Comparison of ENCODE assay signal across 7 mouse cellular contexts in genomic region chr11:102739278-102739966, GRCm38 (mm10). TPM values are rescaled to one million over a fixed set of nuclear protein-coding genes. Genes with fewer than 3 reads are reported as not detected.
A peak's percentile ranks its signal among the peaks of the same experiment; 100 is the strongest.
DNase-seq lines count a peak whose midpoint lies in the region; ATAC-seq and TF ChIP-seq lines count a peak whose summit lies in the region.

No protein-coding gene starts in this region.

- no peak overlapping the region for H3K9ac ChIP-seq in ES-Bruce4 (ENCODE audit: low read depth, poor library complexity, severe bottlenecking)
- H3K9ac ChIP-seq in embryonic facial prominence, embryonic 15.5 days: peak overlapping the region; percentile 13; the same call in 1 of the 2 replicates
- peak overlapping the region; percentile 8 for H3K9ac ChIP-seq in hindbrain, embryonic 15.5 days

- no peak for TF ChIP-seq EP300 in ES-Bruce4 (IDR thresholded peaks at IDR 0.05; ENCODE audit: insufficient read depth, low read depth, low read length)

- TF ChIP-seq CTCF in ES-Bruce4 (IDR thresholded peaks at IDR 0.05; ENCODE audit: low read depth, low read length): peak; percentile 52
- TF ChIP-seq CTCF in bone marrow, adult 2 months (IDR thresholded peaks at IDR 0.05; ENCODE audit: control insufficient read depth, insufficient read depth, low read length): peak; percentile 36; the same call in 1 of the 2 replicates
- peak; percentile 77 for TF ChIP-seq CTCF in left cerebral cortex, adult 2 months (IDR thresholded peaks at IDR 0.05)

- TF ChIP-seq POLR2A in ES-Bruce4 (IDR thresholded peaks at IDR 0.05; ENCODE audit: insufficient read depth, low read length): no peak
- TF ChIP-seq POLR2A in bone marrow, adult 2 months (IDR thresholded peaks at IDR 0.05; ENCODE audit: borderline replicate concordance, control insufficient read depth, low read depth, low read length): no peak

- H3K9me3 ChIP-seq in ES-Bruce4 (replicated peaks; ENCODE audit: control insufficient read depth, insufficient read depth, low read length, poor library complexity, severe bottlenecking): no peaks in the 10 kb centered on the region
- no peaks in the 10 kb centered on the region for H3K9me3 ChIP-seq in embryonic facial prominence, embryonic 15.5 days (replicated peaks)
- no peaks in the 10 kb centered on the region for H3K9me3 ChIP-seq in hindbrain, embryonic 15.5 days
- peaks cover 9% of the 10 kb centered on the region for H3K9me3 ChIP-seq in megakaryocyte, embryonic 14.5 days

- DNase-seq in left cerebral cortex, adult 2 months (ENCODE audit: extremely low spot score in 1 of 2, low spot score in 2 of 2): peak; percentile 66 to 70
- peak; percentile 63 for DNase-seq in right cerebral cortex, postnatal 25 days

- intact Hi-C loops in left cerebral cortex, adult 2 months (cut with DNase I): loop anchor here (1.0 kb wide), 1 partner anchor 125 kb away; no protein-coding TSS in a partner anchor

- WGBS in bone marrow, adult 2 months: 14% methylated on average over 20 of the region's 20 CpGs
- 7% methylated on average over 20 of the region's 20 CpGs for WGBS in embryonic facial prominence, embryonic 15.5 days
- 4% methylated on average over 20 of the region's 20 CpGs for WGBS in hindbrain, embryonic 15.5 days

- H3K4me3 ChIP-seq in ES-Bruce4 (ENCODE audit: low read depth, low read length): peak overlapping the region; percentile 12; the same call in 1 of the 2 replicates
- no peak overlapping the region for H3K4me3 ChIP-seq in bone marrow, adult 2 months (replicated peaks; ENCODE audit: control insufficient read depth, low read depth, low read length)
- H3K4me3 ChIP-seq in embryonic facial prominence, embryonic 15.5 days (replicated peaks): peak overlapping the region; percentile 34
- peak overlapping the region; percentile 32 for H3K4me3 ChIP-seq in hindbrain, embryonic 15.5 days
- peak overlapping the region; percentile 35 for H3K4me3 ChIP-seq in left cerebral cortex, adult 2 months
- H3K4me3 ChIP-seq in megakaryocyte, embryonic 14.5 days (replicated peaks): peak overlapping the region; percentile 60

- peaks cover 2% of the 10 kb centered on the region for H3K4me1 ChIP-seq in ES-Bruce4 (ENCODE audit: control insufficient read depth, insufficient read depth, low read length)
- H3K4me1 ChIP-seq in bone marrow, adult 2 months (ENCODE audit: control insufficient read depth, insufficient read depth, low read length): no peaks in the 10 kb centered on the region
- peaks cover 20% of the 10 kb centered on the region for H3K4me1 ChIP-seq in embryonic facial prominence, embryonic 15.5 days
- peaks cover 34% of the 10 kb centered on the region for H3K4me1 ChIP-seq in hindbrain, embryonic 15.5 days (replicated peaks)
- peaks cover 13% of the 10 kb centered on the region for H3K4me1 ChIP-seq in megakaryocyte, embryonic 14.5 days

- peak overlapping the region; percentile 68 for H3K4me2 ChIP-seq in embryonic facial prominence, embryonic 15.5 days (replicated peaks)
- H3K4me2 ChIP-seq in hindbrain, embryonic 15.5 days: peak overlapping the region; percentile 68

- H3K36me3 ChIP-seq in ES-Bruce4 (ENCODE audit: control insufficient read depth, insufficient read depth, low read length, poor library complexity, severe bottlenecking): no peaks in the 10 kb centered on the region
- no peaks in the 10 kb centered on the region for H3K36me3 ChIP-seq in embryonic facial prominence, embryonic 15.5 days
- no peaks in the 10 kb centered on the region for H3K36me3 ChIP-seq in hindbrain, embryonic 15.5 days
- no peaks in the 10 kb centered on the region for H3K36me3 ChIP-seq in megakaryocyte, embryonic 14.5 days (replicated peaks; ENCODE audit: low read length)

- no peaks in the 10 kb centered on the region for H3K27me3 ChIP-seq in ES-Bruce4 (ENCODE audit: control insufficient read depth, insufficient read depth, low read length, poor library complexity, severe bottlenecking)
- peaks cover 10% of the 10 kb centered on the region for H3K27me3 ChIP-seq in embryonic facial prominence, embryonic 15.5 days
- no peaks in the 10 kb centered on the region for H3K27me3 ChIP-seq in hindbrain, embryonic 15.5 days
- H3K27me3 ChIP-seq in megakaryocyte, embryonic 14.5 days (replicated peaks): peaks cover 75% of the 10 kb centered on the region

- ATAC-seq in embryonic facial prominence, embryonic 15.5 days (ENCODE audit: insufficient number of reproducible peaks, low FRiP score, low TSS enrichment, low read depth): no peak
- peak; percentile 88 for ATAC-seq in hindbrain, embryonic 15.5 days (ENCODE audit: low FRiP score, low read depth)

- H3K27ac ChIP-seq in ES-Bruce4 (ENCODE audit: insufficient read depth, low read length): no peak overlapping the region
- H3K27ac ChIP-seq in bone marrow, adult 2 months (ENCODE audit: control insufficient read depth, insufficient read depth, low read depth, low read length, poor library complexity): no peak overlapping the region
- H3K27ac ChIP-seq in embryonic facial prominence, embryonic 15.5 days (replicated peaks): no peak overlapping the region
- H3K27ac ChIP-seq in hindbrain, embryonic 15.5 days (replicated peaks): peak overlapping the region; percentile 82
- peak overlapping the region; percentile 38; the same call in 1 of the 2 replicates for H3K27ac ChIP-seq in left cerebral cortex, adult 2 months

RNA-seq across cellular contexts. Expression of gene Adam11, which starts 21.8 kb away (rescaled TPM):
- 1.2 and 2.4 TPM in 2 replicates for polyA plus RNA-seq in ES-Bruce4 (2011; ENCODE audit: insufficient read depth, insufficient read length, low read depth, missing spikeins)
- 2.9 and 11.8 TPM in 2 replicates for polyA plus RNA-seq in bone marrow, adult 2 months (2011; ENCODE audit: insufficient read depth, insufficient read length, low replicate concordance, missing spikeins)
- 7.1 and 7.8 TPM in 2 replicates for polyA plus RNA-seq in embryonic facial prominence, embryonic 15.5 days (2015; fragmentation: Nextera tagmentation; extraction: Ambion mirVana)
- 25.6 and 25.9 TPM in 2 replicates for polyA plus RNA-seq in hindbrain, embryonic 15.5 days (2015; fragmentation: Nextera tagmentation; extraction: Ambion mirVana)
- total RNA-seq in left cerebral cortex, adult 2 months (2021): 100 to 1,000 TPM; 128 to 140 TPM
- polyA plus RNA-seq in megakaryocyte, embryonic 14.5 days (2012; ENCODE audit: insufficient read depth, low replicate concordance): 0.78 TPM in 1 of 2 replicates, not detected in the other

RNA-seq across cellular contexts. Expression of gene Ccdc43, which starts 41.8 kb away (rescaled TPM):
- 53.9 and 62.0 TPM in 2 replicates for polyA plus RNA-seq in ES-Bruce4 (2011; ENCODE audit: insufficient read depth, insufficient read length, low read depth, missing spikeins)
- 8.1 and 17.1 TPM in 2 replicates for polyA plus RNA-seq in bone marrow, adult 2 months (2011; ENCODE audit: insufficient read depth, insufficient read length, low replicate concordance, missing spikeins)
- 40.4 and 41.6 TPM in 2 replicates for polyA plus RNA-seq in embryonic facial prominence, embryonic 15.5 days (2015; fragmentation: Nextera tagmentation; extraction: Ambion mirVana)
- 34.2 and 35.5 TPM in 2 replicates for polyA plus RNA-seq in hindbrain, embryonic 15.5 days (2015; fragmentation: Nextera tagmentation; extraction: Ambion mirVana)
- total RNA-seq in left cerebral cortex, adult 2 months (2021): 10 to 100 TPM; 24.6 to 34.5 TPM
- polyA plus RNA-seq in megakaryocyte, embryonic 14.5 days (2012; ENCODE audit: insufficient read depth, low replicate concordance): 3.3 TPM in 1 of 2 replicates, not detected in the other

Comparison
In these comparisons a context has a peak if more than half of its experiments do, and no peak if none do; other contexts are left out.
1. H3K27ac ChIP-seq: peak in hindbrain, embryonic 15.5 days (single experiment) and left cerebral cortex, adult 2 months (single experiment); none in ES-Bruce4 (single experiment), bone marrow, adult 2 months (single experiment) and embryonic facial prominence, embryonic 15.5 days (single experiment).
2. Peak in every context shown above with its lines, with median percentiles within 50 percentile points of each other: CTCF ChIP-seq.